Mouse (Mus musculus): ENCODE results near the gene Polr3gl. TPM values are rescaled to one million over a fixed set of nuclear protein-coding genes. Genes with fewer than 3 reads are reported as not detected.
A peak's percentile ranks its signal among the peaks of the same experiment; 100 is the strongest.

The Polr3gl gene
- total and polyA plus RNA-seq, 2 experiments from 2014 or later, result 10.3 to 37.1 TPM

DNA sequence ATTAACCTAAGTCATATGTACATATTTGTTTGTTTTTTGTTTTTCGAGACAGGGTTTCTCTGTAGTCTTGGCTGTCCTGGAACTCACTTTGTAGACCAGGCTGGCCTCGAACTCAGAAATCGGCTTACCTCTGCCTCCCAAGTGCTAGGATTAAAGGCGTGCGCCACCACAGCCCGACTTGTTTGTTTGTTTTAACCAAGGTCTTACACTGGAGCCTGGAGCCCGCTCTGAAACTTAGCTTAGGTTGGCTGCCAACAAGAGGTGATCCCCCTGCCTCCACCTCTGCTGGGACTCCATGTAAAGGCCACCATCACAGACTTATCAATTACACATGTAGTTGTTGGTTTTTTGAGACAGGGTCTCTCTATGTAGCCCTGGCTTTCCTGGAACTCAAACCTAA lies 45.2 kb downstream of the Polr3gl start:
- no peak overlapping the region for H3K4me3 ChIP-seq (ENCODE audit: low read depth, low read length)
- no peak overlapping the region for H3K4me2 ChIP-seq (ENCODE audit: low read depth, low read length)
- H3K27me3 ChIP-seq (ENCODE audit: control insufficient read depth, insufficient read depth, low read length), result no peaks in the 10 kb centered on the region
- WGBS, result 86% methylated on average over 7 of the region's 7 CpGs
- DNase-seq (ENCODE audit: low spot score) (no peak), ATAC-seq (ENCODE audit: insufficient read depth, low read depth) (no peak)
- peak overlapping the region; percentile 1; the same call in 1 of the 2 replicates for H3K9ac ChIP-seq (replicated peaks; ENCODE audit: low read depth, low read length)
- TF ChIP-seq CTCF (IDR thresholded peaks at IDR 0.05; ENCODE audit: low read depth) (no peak), EP300 (IDR thresholded peaks at IDR 0.05; ENCODE audit: low read depth) (no peak)
- H3K27ac ChIP-seq (ENCODE audit: low read depth), result peak overlapping the region; percentile 51
- H3K36me3 ChIP-seq (replicated peaks; ENCODE audit: control insufficient read depth, insufficient read depth, low read length), result no peaks in the 10 kb centered on the region
- peaks cover 27% of the 10 kb centered on the region for H3K4me1 ChIP-seq (ENCODE audit: control insufficient read depth, insufficient read depth)
- no peaks in the 10 kb centered on the region for H3K9me3 ChIP-seq (replicated peaks; ENCODE audit: control insufficient read depth, low read length)

DNA sequence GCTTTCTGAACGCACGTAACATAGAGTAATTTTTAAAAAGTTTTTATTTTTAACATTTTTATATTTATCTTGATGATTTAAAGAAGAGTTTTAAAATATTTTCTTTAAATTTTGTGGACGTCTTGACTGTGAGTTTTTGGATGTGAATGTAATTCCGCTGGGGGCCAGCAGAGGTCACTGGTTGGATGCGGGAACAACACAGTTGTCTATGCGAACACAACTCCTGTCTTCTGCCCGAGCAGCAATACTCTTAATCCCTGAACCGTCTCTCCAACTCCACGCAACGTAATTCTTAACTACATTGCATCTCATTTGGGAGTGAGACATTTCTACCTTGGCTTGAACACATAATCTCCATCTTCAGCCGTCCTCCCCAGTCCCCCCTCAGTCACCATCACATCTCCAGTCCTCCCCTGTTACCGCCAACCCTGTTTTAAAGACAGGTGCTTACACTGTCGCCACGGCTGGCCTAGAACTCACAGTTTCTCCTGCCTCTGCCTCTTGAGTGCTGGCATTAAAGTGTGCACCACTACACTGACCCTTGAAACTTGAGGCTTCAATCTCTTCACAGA lies 46.5 kb downstream of the Polr3gl start:
- Histone ChIP-seq H3K4me3 (ENCODE audit: low read depth, low read length) (no peak overlapping the region), H3K4me2 (ENCODE audit: low read depth, low read length) (peak overlapping the region; percentile 30), H3K4me1 (ENCODE audit: control insufficient read depth, insufficient read depth) (peaks cover 27% of the 10 kb centered on the region), H3K36me3 (replicated peaks; ENCODE audit: control insufficient read depth, insufficient read depth, low read length) (no peaks in the 10 kb centered on the region), H3K27ac (ENCODE audit: low read depth) (no peak overlapping the region), H3K9ac (replicated peaks; ENCODE audit: low read depth, low read length) (no peak overlapping the region), H3K9me3 (replicated peaks; ENCODE audit: control insufficient read depth, low read length) (no peaks in the 10 kb centered on the region), H3K27me3 (ENCODE audit: control insufficient read depth, insufficient read depth, low read length) (no peaks in the 10 kb centered on the region)
- peak; percentile 81 for DNase-seq (ENCODE audit: low spot score)
- TF ChIP-seq CTCF (IDR thresholded peaks at IDR 0.05; ENCODE audit: low read depth) (peak; percentile 82), EP300 (IDR thresholded peaks at IDR 0.05; ENCODE audit: low read depth) (no peak)
- ATAC-seq (ENCODE audit: insufficient read depth, low read depth), result 0 out of 2 replicates have a peak, but pooled peaks have one; percentile 35
- 11% methylated on average over 14 of the region's 14 CpGs for WGBS

DNA sequence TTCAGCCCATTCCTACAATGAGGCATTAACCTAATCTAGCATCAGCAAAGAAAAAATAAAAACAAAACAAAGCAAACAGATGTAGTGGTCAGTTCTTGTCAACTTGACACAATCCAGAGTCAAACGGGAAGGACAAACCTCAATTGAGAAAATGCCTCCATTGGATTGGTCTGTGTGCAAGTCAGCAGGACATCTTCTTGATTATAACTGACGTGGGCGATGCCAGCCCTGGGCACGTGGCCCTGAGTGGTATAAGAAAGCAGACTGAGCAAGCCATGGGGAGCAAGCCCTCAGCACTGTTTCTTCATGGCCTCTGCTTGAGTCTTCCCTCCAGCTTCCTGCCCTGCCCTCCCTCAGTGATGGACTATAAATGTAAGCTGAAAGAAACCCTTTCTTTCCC lies 47.1 kb downstream of the Polr3gl start:
- H3K27ac ChIP-seq (ENCODE audit: low read depth), result no peak overlapping the region
- H3K9ac ChIP-seq (replicated peaks; ENCODE audit: low read depth, low read length), result no peak overlapping the region
- no peak for ATAC-seq (ENCODE audit: insufficient read depth, low read depth)
- no peak for DNase-seq (ENCODE audit: low spot score)
- 58% methylated on average over 4 of the region's 4 CpGs for WGBS
- H3K9me3 ChIP-seq (replicated peaks; ENCODE audit: control insufficient read depth, low read length), result no peaks in the 10 kb centered on the region
- no peaks in the 10 kb centered on the region for H3K36me3 ChIP-seq (replicated peaks; ENCODE audit: control insufficient read depth, insufficient read depth, low read length)
- H3K4me1 ChIP-seq (ENCODE audit: control insufficient read depth, insufficient read depth), result peaks cover 24% of the 10 kb centered on the region
- no peak overlapping the region for H3K4me3 ChIP-seq (ENCODE audit: low read depth, low read length)
- no peak overlapping the region for H3K4me2 ChIP-seq (ENCODE audit: low read depth, low read length)
- TF ChIP-seq CTCF (IDR thresholded peaks at IDR 0.05; ENCODE audit: low read depth), result no peak
- no peak for TF ChIP-seq EP300 (IDR thresholded peaks at IDR 0.05; ENCODE audit: low read depth)
- H3K27me3 ChIP-seq (ENCODE audit: control insufficient read depth, insufficient read depth, low read length), result no peaks in the 10 kb centered on the region

DNA sequence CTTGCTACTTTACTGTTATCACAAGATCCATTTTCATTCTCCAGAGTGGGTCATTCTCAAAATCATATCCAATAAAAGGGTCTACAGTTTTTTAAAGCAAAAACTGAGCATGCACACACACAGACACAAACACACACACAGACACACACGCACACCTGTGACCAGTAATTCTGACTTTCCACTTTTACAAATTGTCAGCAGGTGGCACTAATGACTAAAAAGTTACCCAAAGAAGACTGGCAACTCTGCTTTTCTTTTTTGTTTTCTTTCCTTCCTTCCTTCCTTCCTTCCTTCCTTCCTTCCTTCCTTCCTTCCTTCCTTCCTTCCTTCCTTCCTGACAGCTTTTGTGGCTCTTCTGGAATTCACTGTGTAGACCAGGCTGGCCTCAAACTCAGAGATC lies 48.4 kb downstream of the Polr3gl start:
- H3K27ac ChIP-seq (ENCODE audit: low read depth), result no peak overlapping the region
- H3K4me1 ChIP-seq (ENCODE audit: control insufficient read depth, insufficient read depth), result peaks cover 14% of the 10 kb centered on the region; the same call in 1 of the 2 replicates
- no peak overlapping the region for H3K4me2 ChIP-seq (ENCODE audit: low read depth, low read length)
- ATAC-seq (ENCODE audit: insufficient read depth, low read depth) (no peak), DNase-seq (ENCODE audit: low spot score) (no peak)
- 31% methylated on average over 1 of the region's 1 CpGs for WGBS
- H3K9me3 ChIP-seq (replicated peaks; ENCODE audit: control insufficient read depth, low read length), result no peaks in the 10 kb centered on the region
- no peaks in the 10 kb centered on the region for H3K27me3 ChIP-seq (ENCODE audit: control insufficient read depth, insufficient read depth, low read length)
- no peak overlapping the region for H3K4me3 ChIP-seq (ENCODE audit: low read depth, low read length)
- H3K9ac ChIP-seq (replicated peaks; ENCODE audit: low read depth, low read length), result no peak overlapping the region
- no peaks in the 10 kb centered on the region for H3K36me3 ChIP-seq (replicated peaks; ENCODE audit: control insufficient read depth, insufficient read depth, low read length)
- TF ChIP-seq EP300 (IDR thresholded peaks at IDR 0.05; ENCODE audit: low read depth) (no peak), CTCF (IDR thresholded peaks at IDR 0.05; ENCODE audit: low read depth) (peak; percentile 47)

DNA sequence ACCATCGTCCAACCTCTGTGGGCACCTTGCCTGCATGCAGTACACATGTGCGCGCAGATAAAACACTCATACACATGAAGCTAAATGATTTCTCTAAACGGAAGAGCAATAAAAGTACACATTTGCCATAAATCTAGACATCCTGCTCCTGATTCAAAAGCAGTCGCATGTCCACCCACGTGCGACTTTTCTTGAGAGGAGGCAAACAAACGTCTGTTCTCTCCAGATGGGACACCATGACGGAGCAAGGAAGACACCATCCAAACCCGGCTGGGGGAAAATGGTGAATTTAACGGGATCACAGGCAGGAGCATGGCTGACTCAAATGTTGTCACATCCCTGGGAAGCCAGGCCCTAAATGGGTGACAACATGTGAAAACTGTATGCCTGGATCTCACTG lies 50.6 kb downstream of the Polr3gl start:
- no peak overlapping the region for H3K4me3 ChIP-seq (ENCODE audit: low read depth, low read length)
- H3K27me3 ChIP-seq (ENCODE audit: control insufficient read depth, insufficient read depth, low read length), result no peaks in the 10 kb centered on the region
- TF ChIP-seq CTCF (IDR thresholded peaks at IDR 0.05; ENCODE audit: low read depth) (no peak), EP300 (IDR thresholded peaks at IDR 0.05; ENCODE audit: low read depth) (no peak)
- H3K27ac ChIP-seq (ENCODE audit: low read depth), result no peak overlapping the region
- no peak for DNase-seq (ENCODE audit: low spot score)
- H3K9me3 ChIP-seq (replicated peaks; ENCODE audit: control insufficient read depth, low read length), result no peaks in the 10 kb centered on the region
- ATAC-seq (ENCODE audit: insufficient read depth, low read depth), result no peak
- H3K4me1 ChIP-seq (ENCODE audit: control insufficient read depth, insufficient read depth), result 0 out of 2 replicates have a peak, but pooled peaks cover 4% of the 10 kb centered on the region
- H3K4me2 ChIP-seq (ENCODE audit: low read depth, low read length), result no peak overlapping the region
- no peak overlapping the region for H3K9ac ChIP-seq (replicated peaks; ENCODE audit: low read depth, low read length)
- 84% methylated on average over 11 of the region's 11 CpGs for WGBS
- no peaks in the 10 kb centered on the region for H3K36me3 ChIP-seq (replicated peaks; ENCODE audit: control insufficient read depth, insufficient read depth, low read length)

DNA sequence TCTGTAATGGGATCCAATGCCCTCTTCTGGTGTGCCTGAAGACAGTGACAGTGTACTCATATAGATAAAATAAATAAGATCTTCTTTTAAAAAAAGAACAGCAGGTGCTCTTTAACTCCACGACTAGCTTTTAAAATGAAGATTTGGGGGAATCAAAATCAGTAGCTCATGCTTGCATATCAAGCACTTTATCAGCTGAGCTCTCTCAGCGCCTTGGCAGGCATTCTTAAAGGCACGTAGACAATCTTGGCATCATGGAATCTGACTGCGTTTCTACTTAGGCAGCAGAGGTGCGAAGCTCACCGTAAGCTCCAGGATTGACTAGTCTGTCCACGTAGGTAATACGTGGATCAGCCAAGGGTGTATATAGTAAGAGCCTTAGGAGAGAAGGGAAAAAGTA lies 51.4 kb downstream of the Polr3gl start:
- Histone ChIP-seq H3K4me2 (ENCODE audit: low read depth, low read length) (no peak overlapping the region), H3K9ac (replicated peaks; ENCODE audit: low read depth, low read length) (no peak overlapping the region), H3K9me3 (replicated peaks; ENCODE audit: control insufficient read depth, low read length) (no peaks in the 10 kb centered on the region), H3K27me3 (ENCODE audit: control insufficient read depth, insufficient read depth, low read length) (no peaks in the 10 kb centered on the region), H3K27ac (ENCODE audit: low read depth) (no peak overlapping the region), H3K4me3 (ENCODE audit: low read depth, low read length) (no peak overlapping the region), H3K36me3 (replicated peaks; ENCODE audit: control insufficient read depth, insufficient read depth, low read length) (no peaks in the 10 kb centered on the region), H3K4me1 (ENCODE audit: control insufficient read depth, insufficient read depth) (0 out of 2 replicates have a peak, but pooled peaks cover 1% of the 10 kb centered on the region)
- WGBS, result 61% methylated on average over 8 of the region's 8 CpGs
- DNase-seq (ENCODE audit: low spot score) (no peak), ATAC-seq (ENCODE audit: insufficient read depth, low read depth) (no peak)
- TF ChIP-seq CTCF (IDR thresholded peaks at IDR 0.05; ENCODE audit: low read depth) (no peak), EP300 (IDR thresholded peaks at IDR 0.05; ENCODE audit: low read depth) (no peak)
